21 mouse cellular contexts compared by ENCODE assay signal in the genomic region with DNA sequence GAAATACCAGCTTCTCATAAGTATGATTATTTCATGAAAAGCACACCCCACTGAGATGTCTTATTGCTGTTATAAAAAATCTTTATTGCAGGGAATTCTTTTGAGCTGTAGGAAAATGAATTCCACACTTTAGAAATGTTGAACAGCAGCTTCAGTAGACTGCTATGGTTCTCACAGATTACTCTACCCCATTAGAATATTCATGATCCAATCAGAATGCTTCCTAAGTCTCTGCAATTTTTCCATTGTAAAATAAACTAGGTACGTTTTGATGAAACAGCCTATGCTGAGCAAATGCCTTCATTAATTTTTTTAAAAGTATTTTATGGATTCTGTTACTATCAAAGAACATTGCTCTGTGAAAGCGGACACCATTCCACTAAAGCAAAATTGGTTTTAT.
A peak's percentile ranks its signal among the peaks of the same experiment; 100 is the strongest.
DNase-seq lines count a peak whose midpoint lies in the region; ATAC-seq and TF ChIP-seq lines count a peak whose summit lies in the region.
"Had no signal": no experiment of that assay in that cellular context is flagged by ENCODE, and none has a peak within 500 bp of the region (broad histone marks: within the 10 kb centered on the region; RNA-seq: fewer than 3 reads in every experiment).

No protein-coding gene starts in this region.

- no peak overlapping the region for H3K4me2 ChIP-seq in midbrain, embryonic 16.5 days (ENCODE audit: low read length)
- no peak overlapping the region for H3K4me2 ChIP-seq in midbrain, postnatal 0 days (ENCODE audit: low read depth, low read length, poor library complexity, severe bottlenecking)
- H3K4me2 ChIP-seq: embryonic facial prominence, embryonic 13.5 days; embryonic facial prominence, embryonic 15.5 days; forebrain, embryonic 12.5 days had no signal

- no peak for TF ChIP-seq CTCF in midbrain, postnatal 0 days (IDR thresholded peaks at IDR 0.05)

- H3K36me3 ChIP-seq in midbrain, embryonic 16.5 days (ENCODE audit: control insufficient read depth, insufficient read depth, low read length), result no peaks in the 10 kb centered on the region
- H3K36me3 ChIP-seq in midbrain, postnatal 0 days (ENCODE audit: insufficient read depth, low read length), result no peaks in the 10 kb centered on the region
- H3K36me3 ChIP-seq: embryonic facial prominence, embryonic 13.5 days; embryonic facial prominence, embryonic 15.5 days; forebrain, embryonic 10.5 days; forebrain, embryonic 12.5 days had no signal

- no peak for DNase-seq in frontal cortex, postnatal 25 days (ENCODE audit: low spot score in 2 of 2)
- no peak for DNase-seq in midbrain, postnatal 0 days (ENCODE audit: low spot score)
- no peak for DNase-seq in heart, postnatal 4 days
- DNase-seq: adrenal gland, adult 2 months; adrenal gland, postnatal 10 days; adrenal gland, postnatal 25 days; cerebellum, adult 11 months; cerebellum, adult 18-20 months; cerebellum, adult 8-10 months; cerebellum, adult 9-11 months; cerebellum, postnatal 14 days; cerebellum, postnatal 36 days; embryo, embryonic 11 days had no signal

- 0 out of 2 replicates have a peak, but pooled peaks have one; percentile 47 for ATAC-seq in frontal cortex, adult (ENCODE audit: low TSS enrichment)
- ATAC-seq in midbrain, embryonic 16.5 days, result 0 out of 2 replicates have a peak, but pooled peaks have one; percentile 51
- no peak for ATAC-seq in midbrain, postnatal 0 days (ENCODE audit: low FRiP score)
- ATAC-seq: forebrain, embryonic 14.5 days had no signal

- H3K9ac ChIP-seq in midbrain, embryonic 16.5 days (ENCODE audit: low read depth, low read length), result no peak overlapping the region
- H3K9ac ChIP-seq in midbrain, postnatal 0 days (replicated peaks; ENCODE audit: low read length, poor library complexity, severe bottlenecking), result no peak overlapping the region
- H3K9ac ChIP-seq: embryonic facial prominence, embryonic 13.5 days; embryonic facial prominence, embryonic 15.5 days; forebrain, embryonic 12.5 days had no signal

- no peak overlapping the region for H3K4me3 ChIP-seq in midbrain, embryonic 16.5 days (ENCODE audit: low read depth, low read length)
- H3K4me3 ChIP-seq in midbrain, postnatal 0 days (ENCODE audit: low read depth, low read length), result no peak overlapping the region
- H3K4me3 ChIP-seq: embryonic facial prominence, embryonic 13.5 days; embryonic facial prominence, embryonic 15.5 days; erythroblast, embryonic 14.5 days; forebrain, embryonic 10.5 days; forebrain, embryonic 12.5 days had no signal

- no peaks in the 10 kb centered on the region for H3K9me3 ChIP-seq in midbrain, embryonic 16.5 days (replicated peaks; ENCODE audit: control insufficient read depth, low read length, poor library complexity, severe bottlenecking)
- H3K9me3 ChIP-seq in midbrain, postnatal 0 days (ENCODE audit: low read length), result no peaks in the 10 kb centered on the region
- H3K9me3 ChIP-seq: embryonic facial prominence, embryonic 13.5 days; embryonic facial prominence, embryonic 15.5 days; forebrain, embryonic 10.5 days; forebrain, embryonic 12.5 days had no signal

- H3K4me1 ChIP-seq in midbrain, embryonic 16.5 days (ENCODE audit: control insufficient read depth, insufficient read depth, low read length), result no peaks in the 10 kb centered on the region
- H3K4me1 ChIP-seq in midbrain, postnatal 0 days (ENCODE audit: insufficient read depth, low read length), result no peaks in the 10 kb centered on the region
- H3K4me1 ChIP-seq: embryonic facial prominence, embryonic 13.5 days; embryonic facial prominence, embryonic 15.5 days; forebrain, embryonic 10.5 days; forebrain, embryonic 12.5 days had no signal

- H3K27ac ChIP-seq in midbrain, embryonic 16.5 days (ENCODE audit: low read length), result no peak overlapping the region
- H3K27ac ChIP-seq in midbrain, postnatal 0 days (ENCODE audit: low read depth, low read length), result no peak overlapping the region
- H3K27ac ChIP-seq: embryonic facial prominence, embryonic 13.5 days; embryonic facial prominence, embryonic 15.5 days; forebrain, embryonic 10.5 days had no signal

- no peaks in the 10 kb centered on the region for H3K27me3 ChIP-seq in midbrain, embryonic 16.5 days (ENCODE audit: control insufficient read depth, insufficient read depth, low read depth, low read length)
- no peaks in the 10 kb centered on the region for H3K27me3 ChIP-seq in midbrain, postnatal 0 days (ENCODE audit: insufficient read depth, low read length)
- H3K27me3 ChIP-seq: embryonic facial prominence, embryonic 13.5 days; embryonic facial prominence, embryonic 15.5 days; forebrain, embryonic 12.5 days had no signal

- 50% methylated on average over 2 of the region's 2 CpGs for WGBS in midbrain, embryonic 16.5 days
- WGBS in midbrain, postnatal 0 days, result 59% methylated on average over 2 of the region's 2 CpGs
